ENCODE assay signal across 9 mouse cellular contexts in genomic region chr1:39086273-39086672, GRCm38 (mm10).
A peak's percentile ranks its signal among the peaks of the same experiment; 100 is the strongest.
DNase-seq lines count a peak whose midpoint lies in the region; ATAC-seq lines count a peak whose summit lies in the region.
"Had no signal": no experiment of that assay in that cellular context is flagged by ENCODE, and none has a peak within 500 bp of the region (broad histone marks: within the 10 kb centered on the region; RNA-seq: fewer than 3 reads in every experiment).

No protein-coding gene starts in this region.

- WGBS in heart, embryonic 11.5 days (ENCODE audit: insufficient replicate concordance) = 76% methylated on average over 11 of the region's 11 CpGs

- H3K4me1 ChIP-seq in heart, embryonic 11.5 days (ENCODE audit: control insufficient read depth, insufficient read depth, low read length) = no peaks in the 10 kb centered on the region

- ATAC-seq in heart, embryonic 11.5 days (replicated peaks; ENCODE audit: insufficient number of reproducible peaks, low FRiP score, low TSS enrichment) = no peak

- no peaks in the 10 kb centered on the region for H3K36me3 ChIP-seq in heart, embryonic 11.5 days (ENCODE audit: control insufficient read depth, insufficient read depth, low read length)

- no peaks in the 10 kb centered on the region for H3K27me3 ChIP-seq in heart, embryonic 11.5 days (ENCODE audit: control insufficient read depth, insufficient read depth, low read length)

- H3K4me3 ChIP-seq in heart, embryonic 11.5 days (ENCODE audit: low read depth, low read length) = no peak overlapping the region

- no peak overlapping the region for H3K9ac ChIP-seq in heart, embryonic 11.5 days (ENCODE audit: low read depth, low read length)
- H3K9ac ChIP-seq: lung, embryonic 14.5 days had no signal

- H3K4me2 ChIP-seq in heart, embryonic 11.5 days = no peak overlapping the region
- H3K4me2 ChIP-seq: lung, embryonic 14.5 days had no signal

- H3K27ac ChIP-seq in heart, embryonic 11.5 days (ENCODE audit: low read depth, low read length) = no peak overlapping the region

- peak; percentile 81 to 83 for DNase-seq in heart, adult 18-20 months
- peak; percentile 33 for DNase-seq in urinary bladder, postnatal 14 days (ENCODE audit: low spot score)
- no peak for DNase-seq in urinary bladder, adult 18-20 months (ENCODE audit: low spot score in 2 of 2)
- peak; percentile 30 to 75 for DNase-seq in layer of hippocampus, adult 18-20 months (ENCODE audit: low spot score in 2 of 2)
- DNase-seq in testis, postnatal 10 days (ENCODE audit: low spot score) = peak; percentile 60
- no peak for DNase-seq in MN1 (ENCODE audit: low spot score)
- no peak for DNase-seq in thymus, adult 18-20 months
- DNase-seq: lung, embryonic 14.5 days had no signal

- no peaks in the 10 kb centered on the region for H3K9me3 ChIP-seq in heart, embryonic 11.5 days (replicated peaks; ENCODE audit: control insufficient read depth, low read length)

Comparison
In these comparisons a context has a peak if more than half of its experiments do, and no peak if none do; other contexts are left out.
1. DNase-seq: peak in heart, adult 18-20 months (2 of 2), urinary bladder, postnatal 14 days (single experiment), layer of hippocampus, adult 18-20 months (2 of 2) and testis, postnatal 10 days (single experiment); none in urinary bladder, adult 18-20 months (0 of 2), MN1 (single experiment) and thymus, adult 18-20 months (0 of 2).